15 mouse cellular contexts compared by ENCODE assay signal in genomic region chr3:79897534-79898370, GRCm38 (mm10). TPM values are rescaled to one million over a fixed set of nuclear protein-coding genes. Genes with fewer than 3 reads are reported as not detected.
DNase-seq lines count a peak whose midpoint lies in the region; ATAC-seq lines count a peak whose summit lies in the region.
"Had no signal": no experiment of that assay in that cellular context is flagged by ENCODE, and none has a peak within 500 bp of the region (broad histone marks: within the 10 kb centered on the region; RNA-seq: fewer than 3 reads in every experiment).

No protein-coding gene starts in this region.

- ATAC-seq in forebrain, embryonic 15.5 days (replicated peaks): no peak; the same call in 1 of the 2 replicates
- no peak for ATAC-seq in forebrain, embryonic 12.5 days (ENCODE audit: low FRiP score)
- ATAC-seq in hindbrain, embryonic 14.5 days (ENCODE audit: low FRiP score): 0 out of 2 replicates have a peak, but pooled peaks have one; percentile 21
- ATAC-seq in hindbrain, embryonic 12.5 days (ENCODE audit: low FRiP score): no peak
- ATAC-seq in neural tube, embryonic 13.5 days (ENCODE audit: low read depth): 0 out of 2 replicates have a peak, but pooled peaks have one; percentile 15
- ATAC-seq: midbrain, embryonic 15.5 days had no signal

- no peaks in the 10 kb centered on the region for H3K4me1 ChIP-seq in forebrain, embryonic 15.5 days
- no peaks in the 10 kb centered on the region for H3K4me1 ChIP-seq in forebrain, embryonic 12.5 days
- 0 out of 2 replicates have a peak, but pooled peaks cover 3% of the 10 kb centered on the region for H3K4me1 ChIP-seq in hindbrain, embryonic 14.5 days (replicated peaks; ENCODE audit: control insufficient read depth, insufficient read depth, low read length)
- no peaks in the 10 kb centered on the region for H3K4me1 ChIP-seq in hindbrain, embryonic 12.5 days
- H3K4me1 ChIP-seq in neural tube, embryonic 13.5 days (replicated peaks): peaks cover 17% of the 10 kb centered on the region
- H3K4me1 ChIP-seq: midbrain, embryonic 15.5 days had no signal

- 73% methylated on average over 13 of the region's 13 CpGs for WGBS in forebrain, embryonic 15.5 days
- WGBS in forebrain, embryonic 12.5 days: 87% methylated on average over 13 of the region's 13 CpGs
- 60% methylated on average over 13 of the region's 13 CpGs for WGBS in hindbrain, embryonic 14.5 days
- WGBS in hindbrain, embryonic 12.5 days: 72% methylated on average over 13 of the region's 13 CpGs
- WGBS in neural tube, embryonic 13.5 days: 53% methylated on average over 13 of the region's 13 CpGs

- H3K36me3 ChIP-seq in forebrain, embryonic 15.5 days: no peaks in the 10 kb centered on the region
- H3K36me3 ChIP-seq in forebrain, embryonic 12.5 days (replicated peaks): no peaks in the 10 kb centered on the region
- no peaks in the 10 kb centered on the region for H3K36me3 ChIP-seq in hindbrain, embryonic 14.5 days (replicated peaks; ENCODE audit: control insufficient read depth, insufficient read depth)
- no peaks in the 10 kb centered on the region for H3K36me3 ChIP-seq in hindbrain, embryonic 12.5 days
- H3K36me3 ChIP-seq in neural tube, embryonic 13.5 days: no peaks in the 10 kb centered on the region
- H3K36me3 ChIP-seq: midbrain, embryonic 15.5 days had no signal

- H3K27ac ChIP-seq in forebrain, embryonic 15.5 days (replicated peaks): peak overlapping the region; percentile 34; the same call in 1 of the 2 replicates
- no peak overlapping the region for H3K27ac ChIP-seq in forebrain, embryonic 12.5 days
- no peak overlapping the region for H3K27ac ChIP-seq in hindbrain, embryonic 14.5 days
- no peak overlapping the region for H3K27ac ChIP-seq in hindbrain, embryonic 12.5 days
- no peak overlapping the region for H3K27ac ChIP-seq in neural tube, embryonic 13.5 days (replicated peaks)
- H3K27ac ChIP-seq: liver, embryonic 14.5 days; midbrain, embryonic 15.5 days had no signal

- no peak overlapping the region for H3K4me3 ChIP-seq in forebrain, embryonic 15.5 days
- H3K4me3 ChIP-seq in forebrain, embryonic 12.5 days (replicated peaks): no peak overlapping the region
- H3K4me3 ChIP-seq in hindbrain, embryonic 14.5 days (replicated peaks; ENCODE audit: low read length): no peak overlapping the region
- no peak overlapping the region for H3K4me3 ChIP-seq in hindbrain, embryonic 12.5 days
- H3K4me3 ChIP-seq in neural tube, embryonic 13.5 days: no peak overlapping the region
- H3K4me3 ChIP-seq: heart, embryonic 12.5 days; midbrain, embryonic 15.5 days had no signal

- H3K9me3 ChIP-seq in forebrain, embryonic 15.5 days: no peaks in the 10 kb centered on the region
- no peaks in the 10 kb centered on the region for H3K9me3 ChIP-seq in forebrain, embryonic 12.5 days
- no peaks in the 10 kb centered on the region for H3K9me3 ChIP-seq in hindbrain, embryonic 14.5 days (ENCODE audit: control insufficient read depth, low read length)
- no peaks in the 10 kb centered on the region for H3K9me3 ChIP-seq in hindbrain, embryonic 12.5 days (replicated peaks)
- H3K9me3 ChIP-seq in neural tube, embryonic 13.5 days: no peaks in the 10 kb centered on the region
- H3K9me3 ChIP-seq: heart, embryonic 12.5 days; midbrain, embryonic 15.5 days had no signal

- no peak overlapping the region for H3K4me2 ChIP-seq in forebrain, embryonic 15.5 days (replicated peaks)
- H3K4me2 ChIP-seq in forebrain, embryonic 12.5 days: no peak overlapping the region
- no peak overlapping the region for H3K4me2 ChIP-seq in hindbrain, embryonic 14.5 days (replicated peaks)
- no peak overlapping the region for H3K4me2 ChIP-seq in hindbrain, embryonic 12.5 days (replicated peaks)
- no peak overlapping the region for H3K4me2 ChIP-seq in neural tube, embryonic 13.5 days
- H3K4me2 ChIP-seq: heart, embryonic 12.5 days; midbrain, embryonic 15.5 days had no signal

- no peak overlapping the region for H3K9ac ChIP-seq in forebrain, embryonic 15.5 days (replicated peaks)
- H3K9ac ChIP-seq in forebrain, embryonic 12.5 days: no peak overlapping the region
- H3K9ac ChIP-seq in hindbrain, embryonic 14.5 days: no peak overlapping the region
- no peak overlapping the region for H3K9ac ChIP-seq in hindbrain, embryonic 12.5 days
- no peak overlapping the region for H3K9ac ChIP-seq in neural tube, embryonic 13.5 days
- H3K9ac ChIP-seq: heart, embryonic 12.5 days; liver, embryonic 14.5 days; midbrain, embryonic 15.5 days had no signal

- no peak for DNase-seq in hindbrain, embryonic 14.5 days (ENCODE audit: low spot score)
- no peak for DNase-seq in neural tube, embryonic 10.5 days (ENCODE audit: extremely low spot score, low spot score)
- DNase-seq in right cerebral cortex, postnatal 4 days: peak; percentile 5
- DNase-seq in cerebellum, postnatal 25 days: no peak
- DNase-seq: adrenal gland, adult 2 months; B cell, adult 2 months; cerebellum, adult 18-20 months; kidney, adult 9 months had no signal

- no peaks in the 10 kb centered on the region for H3K27me3 ChIP-seq in forebrain, embryonic 15.5 days
- H3K27me3 ChIP-seq in forebrain, embryonic 12.5 days: no peaks in the 10 kb centered on the region
- no peaks in the 10 kb centered on the region for H3K27me3 ChIP-seq in hindbrain, embryonic 14.5 days (ENCODE audit: control insufficient read depth, insufficient read depth, low read length)
- H3K27me3 ChIP-seq in hindbrain, embryonic 12.5 days: no peaks in the 10 kb centered on the region
- no peaks in the 10 kb centered on the region for H3K27me3 ChIP-seq in neural tube, embryonic 13.5 days
- H3K27me3 ChIP-seq: heart, embryonic 12.5 days; midbrain, embryonic 15.5 days had no signal

RNA-seq across cellular contexts. Expression of gene Fam198b, which starts 13.4 kb away (rescaled TPM):
- 0.88 and 2.4 TPM in 2 replicates for polyA plus RNA-seq in forebrain, embryonic 15.5 days (2015; fragmentation: Nextera tagmentation; extraction: Ambion mirVana)
- polyA plus RNA-seq in forebrain, embryonic 12.5 days (2016; fragmentation: Nextera tagmentation; extraction: Ambion mirVana): 1.4 TPM in 2 replicates
- polyA plus RNA-seq in hindbrain, embryonic 14.5 days (2014; fragmentation: Nextera tagmentation; extraction: Ambion mirVana): 1.7 and 4.8 TPM in 2 replicates
- polyA plus RNA-seq in hindbrain, embryonic 12.5 days (2016; fragmentation: Nextera tagmentation; extraction: Ambion mirVana): 5.1 and 5.3 TPM in 2 replicates
- polyA plus RNA-seq in neural tube, embryonic 13.5 days (2015; fragmentation: Nextera tagmentation; extraction: Ambion mirVana): 7.2 and 7.8 TPM in 2 replicates

RNA-seq across cellular contexts. Expression of gene Tmem144, which starts 45.2 kb away (rescaled TPM):
- 1.6 and 1.8 TPM in 2 replicates for polyA plus RNA-seq in forebrain, embryonic 15.5 days (2015; fragmentation: Nextera tagmentation; extraction: Ambion mirVana)
- polyA plus RNA-seq in forebrain, embryonic 12.5 days (2016; fragmentation: Nextera tagmentation; extraction: Ambion mirVana): 3.7 and 4.3 TPM in 2 replicates
- 1.2 and 2.0 TPM in 2 replicates for polyA plus RNA-seq in hindbrain, embryonic 14.5 days (2014; fragmentation: Nextera tagmentation; extraction: Ambion mirVana)
- polyA plus RNA-seq in hindbrain, embryonic 12.5 days (2016; fragmentation: Nextera tagmentation; extraction: Ambion mirVana): 2.0 and 3.3 TPM in 2 replicates
- 1.2 and 1.6 TPM in 2 replicates for polyA plus RNA-seq in neural tube, embryonic 13.5 days (2015; fragmentation: Nextera tagmentation; extraction: Ambion mirVana)

Comparison
In these comparisons a context has a peak if more than half of its experiments do, and no peak if none do; other contexts are left out.
1. ATAC-seq: peak in hindbrain, embryonic 14.5 days (single experiment) and neural tube, embryonic 13.5 days (single experiment); none in forebrain, embryonic 15.5 days (single experiment), forebrain, embryonic 12.5 days (single experiment) and hindbrain, embryonic 12.5 days (single experiment).